Mouse (Mus musculus): ENCODE results near the gene Metap1d. TPM values are rescaled to one million over a fixed set of nuclear protein-coding genes. Genes with fewer than 3 reads are reported as not detected.

The Metap1d gene
- polyA plus RNA-seq (2012; rRNA removed) = 45.5 and 69.1 TPM in 2 replicates

- DNase-seq (ENCODE audit: low spot score) = peak; percentile 83
These were observed at the start of gene Metap1d for GRCm38 (mm10) chr2:71453161-71453916. Metap1d (plus strand) TSS chr2:71453276.

GRCm38 (mm10) chr2:71405613-71406012 lies 47.5 kb upstream of the Metap1d start:
- DNase-seq (ENCODE audit: low spot score) = no peak

GRCm38 (mm10) chr2:71418760-71419280 lies 34.3 kb upstream of the Metap1d start:
- DNase-seq (ENCODE audit: low spot score) = no peak

GRCm38 (mm10) chr2:71419408-71419807 lies 33.7 kb upstream of the Metap1d start:
- DNase-seq (ENCODE audit: low spot score) = no peak

GRCm38 (mm10) chr2:71420895-71421425 lies 32.1 kb upstream of the Metap1d start:
- DNase-seq (ENCODE audit: low spot score) = no peak

GRCm38 (mm10) chr2:71424545-71424944 lies 28.5 kb upstream of the Metap1d start:
- no peak for DNase-seq (ENCODE audit: low spot score)

- no peak for DNase-seq (ENCODE audit: low spot score)
These were observed 17.6 kb upstream of the Metap1d start for GRCm38 (mm10) chr2:71435440-71435839.

GRCm38 (mm10) chr2:71443376-71443775 lies 9.7 kb upstream of the Metap1d start:
- DNase-seq (ENCODE audit: low spot score) = no peak

GRCm38 (mm10) chr2:71445536-71446196 lies 7.4 kb upstream of the Metap1d start:
- no peak for DNase-seq (ENCODE audit: low spot score)

GRCm38 (mm10) chr2:71449604-71450003 lies 3.5 kb upstream of the Metap1d start:
- no peak for DNase-seq (ENCODE audit: low spot score)

- DNase-seq (ENCODE audit: low spot score) = no peak
These were observed 1.3 kb upstream of the Metap1d start for GRCm38 (mm10) chr2:71451761-71452160.

- no peak for DNase-seq (ENCODE audit: low spot score)
These were observed 813 bp downstream of the Metap1d start for GRCm38 (mm10) chr2:71453917-71454260.

- no peak for DNase-seq (ENCODE audit: low spot score)
These were observed 5.5 kb downstream of the Metap1d start for GRCm38 (mm10) chr2:71458624-71459023.

- no peak for DNase-seq (ENCODE audit: low spot score)
These were observed 6.6 kb downstream of the Metap1d start for GRCm38 (mm10) chr2:71459659-71460058.

- no peak for DNase-seq (ENCODE audit: low spot score)
These were observed 8.1 kb downstream of the Metap1d start for GRCm38 (mm10) chr2:71461139-71461538.

- DNase-seq (ENCODE audit: low spot score) = no peak
These were observed 8.5 kb downstream of the Metap1d start for GRCm38 (mm10) chr2:71461589-71461988.

GRCm38 (mm10) chr2:71462066-71462465 lies 9.0 kb downstream of the Metap1d start:
- no peak for DNase-seq (ENCODE audit: low spot score)

- no peak for DNase-seq (ENCODE audit: low spot score)
These were observed 9.5 kb downstream of the Metap1d start for GRCm38 (mm10) chr2:71462553-71462952.

GRCm38 (mm10) chr2:71466103-71466502 lies 13.0 kb downstream of the Metap1d start:
- no peak for DNase-seq (ENCODE audit: low spot score)

GRCm38 (mm10) chr2:71466861-71467450 lies 13.9 kb downstream of the Metap1d start:
- DNase-seq (ENCODE audit: low spot score) = no peak

GRCm38 (mm10) chr2:71471094-71471493 lies 18.0 kb downstream of the Metap1d start:
- DNase-seq (ENCODE audit: low spot score) = no peak

GRCm38 (mm10) chr2:71473830-71474229 lies 20.8 kb downstream of the Metap1d start:
- no peak for DNase-seq (ENCODE audit: low spot score)
